Mouse (Mus musculus) intestine, embryonic 16.5 days (tissue): ENCODE data around the gene Gal3st3. TPM values are rescaled to one million over a fixed set of nuclear protein-coding genes. Genes with fewer than 3 reads are reported as not detected.
A peak's percentile ranks its signal among the peaks of the same experiment; 100 is the strongest.

ENCODE experiments used
- ATAC-seq: fragments of 200-750 bp; cut with Nextera tagmentation; 2 replicates; pipeline ENCODE4 v1.8.0; 2017; ENCODE audit warnings: moderate TSS enrichment, moderate library complexity
- H3K27ac ChIP-seq: fragments of 300-500 bp; sonication (generic); 2 replicates; pipeline ENCODE4 v1.5.1; 2014; ENCODE audit warnings: mild to moderate bottlenecking, low read length
- H3K27me3 ChIP-seq: fragments of 300-500 bp; sonication (generic); replicated peaks from 2 replicates; pipeline ENCODE4 v1.6.1; 2014; ENCODE audit warnings: low read length, control low read depth, mixed read lengths; ENCODE audit not compliant: control insufficient read depth, insufficient read depth
- H3K36me3 ChIP-seq: fragments of 300-500 bp; sonication (generic); 2 replicates; pipeline ENCODE4 v1.6.1; 2014; ENCODE audit warnings: low read length, control low read depth; ENCODE audit not compliant: control insufficient read depth, insufficient read depth
- H3K4me1 ChIP-seq: fragments of 300-500 bp; sonication (generic); 2 replicates; pipeline ENCODE4 v1.6.1; 2014; ENCODE audit warnings: low read length, control low read depth, mixed read lengths; ENCODE audit not compliant: control insufficient read depth, insufficient read depth
- H3K4me2 ChIP-seq: fragments of 300-500 bp; sonication (generic); 2 replicates; pipeline ENCODE4 v1.6.1; 2014; ENCODE audit warnings: low read depth, low read length, control low read depth
- H3K4me3 ChIP-seq: fragments of 300-500 bp; sonication (generic); 2 replicates; pipeline ENCODE4 v1.5.1; 2014; ENCODE audit warnings: mild to moderate bottlenecking, low read length
- H3K9ac ChIP-seq: fragments of 300-500 bp; sonication (generic); 2 replicates; pipeline ENCODE4 v1.6.1; 2014; ENCODE audit warnings: low read depth, low read length
- H3K9me3 ChIP-seq: fragments of 300-500 bp; sonication (generic); 2 replicates; pipeline ENCODE4 v1.6.1; 2016; ENCODE audit warnings: low read length, control low read depth; ENCODE audit not compliant: control insufficient read depth
- WGBS: fragments of 180-500 bp; shearing (Covaris S2); extraction: QIAGEN DNeasy Blood & Tissue Kit; methylation state at CpG from one replicate; pipeline ENCODE4 v1.1.7; 2014; 5-methylcytosine and 5-hydroxymethylcytosine counted together
- polyA plus RNA-seq: library from polyadenylated mRNA; unstranded; fragments of >200 nt; fragmentation: Nextera tagmentation; extraction: Ambion mirVana; gene quantifications from 2 replicates; pipeline ENCODE4 v1.2.1, GENCODE M21; 2015

Gene Gal3st3
- polyA plus RNA-seq, 1 experiment from 2014 or later: 1.5 TPM

GRCm38 (mm10) chr19:5300588-5300987 is 2.5 kb downstream of the Gal3st3 start:
- H3K36me3 ChIP-seq: no peaks in the 10 kb centered on the region
- no peak overlapping the region for H3K9ac ChIP-seq
- no peak overlapping the region for H3K4me3 ChIP-seq
- H3K27ac ChIP-seq: no peak overlapping the region
- H3K9me3 ChIP-seq: no peaks in the 10 kb centered on the region
- H3K27me3 ChIP-seq: no peaks in the 10 kb centered on the region
- ATAC-seq: no peak
- WGBS: 77% methylated on average over 6 of the region's 6 CpGs
- no peak overlapping the region for H3K4me2 ChIP-seq
- H3K4me1 ChIP-seq: peaks cover 4% of the 10 kb centered on the region; the same call in 1 of the 2 replicates

- Histone ChIP-seq H3K4me3 (no peak overlapping the region), H3K27ac (no peak overlapping the region), H3K9me3 (no peaks in the 10 kb centered on the region), H3K4me2 (no peak overlapping the region), H3K27me3 (peaks cover 2% of the 10 kb centered on the region; the same call in 1 of the 2 replicates), H3K4me1 (peaks cover 8% of the 10 kb centered on the region; the same call in 1 of the 2 replicates), H3K9ac (no peak overlapping the region), H3K36me3 (no peaks in the 10 kb centered on the region)
- ATAC-seq: no peak
- WGBS: 13% methylated on average over 4 of the region's 4 CpGs
Observed at GRCm38 (mm10) chr19:5302455-5302854, 4.3 kb downstream of the Gal3st3 start.

- no peak overlapping the region for H3K4me2 ChIP-seq
- 85% methylated on average over 6 of the region's 6 CpGs for WGBS
- H3K9me3 ChIP-seq: no peaks in the 10 kb centered on the region; the same call in 1 of the 2 replicates
- peaks cover 5% of the 10 kb centered on the region; the same call in 1 of the 2 replicates for H3K27me3 ChIP-seq
- no peak overlapping the region for H3K4me3 ChIP-seq
- H3K4me1 ChIP-seq: peaks cover 6% of the 10 kb centered on the region; the same call in 1 of the 2 replicates
- ATAC-seq: no peak
- H3K36me3 ChIP-seq: no peaks in the 10 kb centered on the region
- H3K9ac ChIP-seq: no peak overlapping the region
- no peak overlapping the region for H3K27ac ChIP-seq
Observed at GRCm38 (mm10) chr19:5306279-5306678, 8.1 kb downstream of the Gal3st3 start.

- H3K4me3 ChIP-seq: peak overlapping the region; percentile 31
- H3K36me3 ChIP-seq: no peaks in the 10 kb centered on the region
- peaks cover 5% of the 10 kb centered on the region; the same call in 1 of the 2 replicates for H3K27me3 ChIP-seq
- no peak overlapping the region for H3K9ac ChIP-seq
- H3K27ac ChIP-seq: no peak overlapping the region
- peak overlapping the region; percentile 61 for H3K4me2 ChIP-seq
- H3K4me1 ChIP-seq: peaks cover 6% of the 10 kb centered on the region; the same call in 1 of the 2 replicates
- ATAC-seq: no peak
- WGBS: 40% methylated on average over 98 of the region's 98 CpGs
- no peaks in the 10 kb centered on the region; the same call in 1 of the 2 replicates for H3K9me3 ChIP-seq
Observed at GRCm38 (mm10) chr19:5306968-5307734, 9.0 kb downstream of the Gal3st3 start.

GRCm38 (mm10) chr19:5309025-5309424 is 10.9 kb downstream of the Gal3st3 start:
- no peak overlapping the region for H3K9ac ChIP-seq
- peaks cover 5% of the 10 kb centered on the region; the same call in 1 of the 2 replicates for H3K27me3 ChIP-seq
- no peaks in the 10 kb centered on the region for H3K36me3 ChIP-seq
- no peak overlapping the region for H3K4me2 ChIP-seq
- no peak for ATAC-seq
- H3K4me1 ChIP-seq: peaks cover 6% of the 10 kb centered on the region; the same call in 1 of the 2 replicates
- WGBS: 84% methylated on average over 7 of the region's 7 CpGs
- H3K27ac ChIP-seq: no peak overlapping the region
- no peaks in the 10 kb centered on the region; the same call in 1 of the 2 replicates for H3K9me3 ChIP-seq
- H3K4me3 ChIP-seq: no peak overlapping the region

GRCm38 (mm10) chr19:5313189-5313588 is 15.1 kb downstream of the Gal3st3 start:
- Histone ChIP-seq H3K27ac (no peak overlapping the region), H3K36me3 (no peaks in the 10 kb centered on the region), H3K9ac (no peak overlapping the region), H3K4me3 (no peak overlapping the region), H3K4me2 (no peak overlapping the region), H3K9me3 (no peaks in the 10 kb centered on the region), H3K4me1 (no peaks in the 10 kb centered on the region), H3K27me3 (no peaks in the 10 kb centered on the region)
- no peak for ATAC-seq
- 91% methylated on average over 8 of the region's 8 CpGs for WGBS

- Histone ChIP-seq H3K9me3 (no peaks in the 10 kb centered on the region), H3K27ac (no peak overlapping the region), H3K36me3 (no peaks in the 10 kb centered on the region), H3K27me3 (no peaks in the 10 kb centered on the region), H3K4me1 (no peaks in the 10 kb centered on the region), H3K4me3 (no peak overlapping the region), H3K9ac (no peak overlapping the region), H3K4me2 (no peak overlapping the region)
- WGBS: 52% methylated on average over 17 of the region's 17 CpGs
- no peak for ATAC-seq
Observed at GRCm38 (mm10) chr19:5323801-5324200, 25.7 kb downstream of the Gal3st3 start.

- Histone ChIP-seq H3K9ac (no peak overlapping the region), H3K27me3 (no peaks in the 10 kb centered on the region), H3K4me2 (no peak overlapping the region), H3K4me1 (no peaks in the 10 kb centered on the region), H3K4me3 (no peak overlapping the region), H3K27ac (no peak overlapping the region), H3K9me3 (no peaks in the 10 kb centered on the region), H3K36me3 (no peaks in the 10 kb centered on the region)
- 54% methylated on average over 19 of the region's 19 CpGs for WGBS
- peak; percentile 42; the same call in 1 of the 2 replicates for ATAC-seq
Observed at GRCm38 (mm10) chr19:5327970-5328369, 29.8 kb downstream of the Gal3st3 start.

- no peak for ATAC-seq
- 68% methylated on average over 5 of the region's 5 CpGs for WGBS
- Histone ChIP-seq H3K9me3 (no peaks in the 10 kb centered on the region), H3K9ac (no peak overlapping the region), H3K27me3 (no peaks in the 10 kb centered on the region), H3K4me1 (no peaks in the 10 kb centered on the region), H3K4me2 (no peak overlapping the region), H3K4me3 (no peak overlapping the region), H3K36me3 (no peaks in the 10 kb centered on the region), H3K27ac (no peak overlapping the region)
Observed at GRCm38 (mm10) chr19:5334741-5335140, 36.6 kb downstream of the Gal3st3 start.
